Mouse (Mus musculus) MEL (cell line): ENCODE measurements around the gene Maged2. TPM values are rescaled to one million over a fixed set of nuclear protein-coding genes. Genes with fewer than 3 reads are reported as not detected.

Experiments
- polyA plus RNA-seq, 2 experiments: library from polyadenylated mRNA; stranded (reverse) in 1 of 2; unstranded in 1 of 2; fragments of >175 nt in 1 of 2; fragments of >200 nt in 1 of 2; gene quantifications; 2 replicates each; pipeline versions ENCODE4 v1.2.1 to v1.2.4; 2012; ENCODE audit warnings: low replicate concordance in 2 of 2, low read depth in 1 of 2; ENCODE audit not compliant: insufficient read length in 2 of 2, insufficient read depth in 1 of 2, missing spikeins in 1 of 2
- total RNA-seq: library from RNA; depleted of rRNA; stranded (reverse); fragments of 300-350 nt; gene quantifications from 2 replicates; pipeline ENCODE4 v1.2.3, GENCODE M21; 2012; rRNA removed

Gene Maged2
- total and polyA plus RNA-seq, 3 experiments: not detected

Other genes starting within 250 kb of the Maged2 start
- gene Pfkfb1, start 226.1 kb downstream of the Maged2 start, total RNA-seq: 1.9 and 2.9 TPM in 2 replicates
- gene Pfkfb1, start 226.1 kb downstream of the Maged2 start, polyA plus RNA-seq: 10 to 100 TPM in 1 of 2 experiments, not detected in 1; 10.3 TPM
- 11.5 and 11.9 TPM in 2 replicates for gene Apex2, start 224.5 kb downstream of the Maged2 start, total RNA-seq
- 10 to 100 TPM in 1 of 2 experiments, not detected in 1; 23.4 TPM for gene Apex2, start 224.5 kb downstream of the Maged2 start, polyA plus RNA-seq
- not detected in 2 replicates for gene Tro, start 156.8 kb downstream of the Maged2 start, total RNA-seq
- gene Tro, start 156.8 kb downstream of the Maged2 start, polyA plus RNA-seq: under 1 TPM in 1 of 2 experiments, not detected in 1; 0.04 TPM
- 61.0 and 61.9 TPM in 2 replicates for gene Gnl3l, start 203.0 kb upstream of the Maged2 start, total RNA-seq
- gene Gnl3l, start 203.0 kb upstream of the Maged2 start, polyA plus RNA-seq: 10 to 100 TPM; 44.3 to 49.6 TPM
- gene Fgd1, start 231.8 kb upstream of the Maged2 start, total RNA-seq: 0.16 and 0.31 TPM in 2 replicates
- under 1 TPM in 1 of 2 experiments, not detected in 1; 0.06 TPM for gene Fgd1, start 231.8 kb upstream of the Maged2 start, polyA plus RNA-seq